Mouse (Mus musculus) brain, embryonic 14.5 days (tissue): ENCODE data around the gene Dnm1. TPM values are rescaled to one million over a fixed set of nuclear protein-coding genes. Genes with fewer than 3 reads are reported as not detected.

ENCODE experiments used
- DNase-seq: peaks from one replicate; pipeline ENCODE4 v3.0.0-alpha.2; 2011; ENCODE audit warnings: low read depth
- CTCF ChIP-seq: fragments of 200-500 bp; IDR thresholded peaks from 2 replicates; pipeline ENCODE4 v1.5.1; 2012; ENCODE audit warnings: inconsistent platforms, mild to moderate bottlenecking, moderate library complexity, borderline replicate concordance; ENCODE audit not compliant: insufficient read depth, insufficient read length; ENCODE audit errors: extremely low read depth
- POLR2A ChIP-seq: fragments of 200-500 bp; IDR thresholded peaks from 2 replicates; pipeline ENCODE4 v1.6.1; 2012; ENCODE audit warnings: mild to moderate bottlenecking, inconsistent platforms, borderline replicate concordance; ENCODE audit not compliant: poor library complexity, insufficient read depth, insufficient read length, severe bottlenecking; ENCODE audit errors: extremely low read depth
- polyA plus RNA-seq: library from polyadenylated mRNA; depleted of rRNA; stranded (reverse); fragments of >200 nt; gene quantifications from 2 replicates; pipeline ENCODE4 v1.2.3, GENCODE M21; 2012; rRNA removed

Gene Dnm1
- polyA plus RNA-seq, 1 experiment, result 292 TPM

- TF ChIP-seq POLR2A (no peak), CTCF (no peak)
- DNase-seq, result no peak
These were observed 77.3 kb downstream of the Dnm1 start for GRCm38 (mm10) chr2:32275823-32276222.

- peak; percentile 34 for DNase-seq
- peak; percentile 38; the same call in 1 of the 2 replicates for TF ChIP-seq CTCF
- TF ChIP-seq POLR2A, result no peak
These were observed 92.5 kb downstream of the Dnm1 start for GRCm38 (mm10) chr2:32260635-32261034.

- peak; percentile 93 for DNase-seq
These were observed 93.3 kb downstream of the Dnm1 start, which contains the start of gene Uck1 for GRCm38 (mm10) chr2:32259657-32260417. Uck1 (minus strand) TSS chr2:32260159.

GRCm38 (mm10) chr2:32258887-32259533 lies 94.1 kb downstream of the Dnm1 start:
- TF ChIP-seq CTCF (no peak), POLR2A (no peak)
- DNase-seq, result no peak

More at GRCm38 (mm10) chr2:32259657-32260417, 93.3 kb downstream of the Dnm1 start, which contains the start of gene Uck1:
- TF ChIP-seq CTCF, result no peak
- peak; percentile 52; the same call in 1 of the 2 replicates for TF ChIP-seq POLR2A

Other genes with a start within 250 kb of the Dnm1 start
- gene Prrc2b, start 202.3 kb downstream of the Dnm1 start, polyA plus RNA-seq, result 94.4 and 171 TPM in 2 replicates
- gene Pomt1, start 116.7 kb downstream of the Dnm1 start, polyA plus RNA-seq, result 46.4 and 48.7 TPM in 2 replicates
- gene Uck1, start 93.2 kb downstream of the Dnm1 start, polyA plus RNA-seq, result 70.7 and 82.4 TPM in 2 replicates
- 42.9 and 54.6 TPM in 2 replicates for gene Golga2, start 66.0 kb downstream of the Dnm1 start, polyA plus RNA-seq
- gene Swi5, start 65.3 kb downstream of the Dnm1 start, polyA plus RNA-seq, result 296 and 327 TPM in 2 replicates
- 225 and 268 TPM in 2 replicates for gene Ciz1, start 1.0 kb downstream of the Dnm1 start, polyA plus RNA-seq
- 101 and 114 TPM in 2 replicates for gene 1110008P14Rik, start 28.6 kb upstream of the Dnm1 start, polyA plus RNA-seq
- 0.40 and 0.77 TPM in 2 replicates for gene Lcn2, start 34.9 kb upstream of the Dnm1 start, polyA plus RNA-seq
- 48.9 and 51.3 TPM in 2 replicates for gene Ptges2, start 42.6 kb upstream of the Dnm1 start, polyA plus RNA-seq
- gene Naif1, start 97.1 kb upstream of the Dnm1 start, polyA plus RNA-seq, result 4.8 and 5.1 TPM in 2 replicates
- gene Slc25a25, start 98.1 kb upstream of the Dnm1 start, polyA plus RNA-seq, result 40.2 and 46.1 TPM in 2 replicates
- gene Fam102a, start 182.0 kb upstream of the Dnm1 start, polyA plus RNA-seq, result 7.7 and 12.9 TPM in 2 replicates
- gene Dpm2, start 217.5 kb upstream of the Dnm1 start, polyA plus RNA-seq, result 155 and 212 TPM in 2 replicates
- gene Pip5kl1, start 221.5 kb upstream of the Dnm1 start, polyA plus RNA-seq, result 13.2 and 16.0 TPM in 2 replicates
- 0.26 and 0.33 TPM in 2 replicates for gene 9430097D07Rik, start 222.3 kb upstream of the Dnm1 start, polyA plus RNA-seq
- gene St6galnac4, start 233.8 kb upstream of the Dnm1 start, polyA plus RNA-seq, result 21.7 and 23.9 TPM in 2 replicates
- 16.2 and 22.6 TPM in 2 replicates for gene St6galnac6, start 246.4 kb upstream of the Dnm1 start, polyA plus RNA-seq